Mouse (Mus musculus) CH12.LX (cell line): ENCODE results near the gene Creb3. TPM values are rescaled to one million over a fixed set of nuclear protein-coding genes. Genes with fewer than 3 reads are reported as not detected.
A peak's percentile ranks its signal among the peaks of the same experiment; 100 is the strongest.

Source experiments
- DNase-seq: peaks from one replicate; pipeline ENCODE4 v3.0.0-alpha.2; 2013; ENCODE audit errors: extremely low read depth
- H3K27ac ChIP-seq: 2 replicates; pipeline ENCODE4 v1.5.1; 2012; ENCODE audit warnings: low read depth, mild to moderate bottlenecking, control low read depth, moderate library complexity; ENCODE audit not compliant: insufficient read depth
- H3K27me3 ChIP-seq: replicated peaks from 2 replicates; pipeline ENCODE3; 2012; ENCODE audit warnings: inconsistent platforms
- H3K36me3 ChIP-seq, 2 experiments: replicated peaks in 1 of 2; 2 replicates each; pipeline versions ENCODE3 to v1.6.1; 2012; ENCODE audit warnings: inconsistent platforms in 1 of 2, low read length in 1 of 2, mild to moderate bottlenecking in 1 of 2, mixed read lengths in 1 of 2, moderate library complexity in 1 of 2; ENCODE audit not compliant: control insufficient read depth in 1 of 2, insufficient read depth in 1 of 2
- H3K4me1 ChIP-seq, 2 experiments: 2 replicates each; pipeline ENCODE4 v1.6.1; 2012; ENCODE audit warnings: inconsistent platforms in 1 of 2, moderate library complexity in 1 of 2; ENCODE audit not compliant: insufficient read depth in 2 of 2, control insufficient read depth in 1 of 2
- H3K4me2 ChIP-seq: 2 replicates; pipeline ENCODE4 v1.6.1; 2012; ENCODE audit warnings: low read depth, mild to moderate bottlenecking, control low read depth; ENCODE audit not compliant: poor library complexity, insufficient read depth, severe bottlenecking
- H3K4me3 ChIP-seq, 3 experiments: fragments of 150-350 bp in 1 of 3; sonication (generic) in 1 of 3; replicated peaks in 1 of 3; 2 replicates each; pipeline versions ENCODE3 to v1.5.1; 2011 to 2012; ENCODE audit warnings: low read depth in 2 of 3, low read length in 2 of 3, mild to moderate bottlenecking in 2 of 3, moderate library complexity in 2 of 3, control low read depth in 1 of 3, improper control_type of control experiment in 1 of 3, inconsistent platforms in 1 of 3, mixed read lengths in 1 of 3; ENCODE audit not compliant: poor library complexity in 1 of 3
- H3K79me2 ChIP-seq: replicated peaks from 2 replicates; pipeline ENCODE4 v1.6.1; 2012; ENCODE audit warnings: mild to moderate bottlenecking, moderate library complexity; ENCODE audit not compliant: control insufficient read depth, poor library complexity, insufficient read depth, severe bottlenecking; ENCODE audit errors: extremely low read depth
- H3K9ac ChIP-seq: 2 replicates; pipeline ENCODE4 v1.6.1; 2012; ENCODE audit warnings: low read depth, mild to moderate bottlenecking, control low read depth, moderate library complexity; ENCODE audit not compliant: insufficient read depth
- H3K9me3 ChIP-seq: replicated peaks from 2 replicates; pipeline ENCODE3; 2012; ENCODE audit warnings: low read length, inconsistent platforms, mixed read lengths
- BHLHE40 ChIP-seq: IDR thresholded peaks from 2 replicates; pipeline ENCODE4 v1.6.1; 2011; ENCODE audit warnings: mild to moderate bottlenecking, low read depth, low read length, improper control_type of control experiment
- CTCF ChIP-seq, 2 experiments: IDR thresholded peaks in 1 of 2; conservative IDR thresholded peaks in 1 of 2; 2 replicates each; pipeline ENCODE4 v1.5.1; 2011 to 2012; ENCODE audit warnings: low read depth in 2 of 2, low read length in 2 of 2, improper control_type of control experiment in 1 of 2, inconsistent platforms in 1 of 2, mild to moderate bottlenecking in 1 of 2, moderate library complexity in 1 of 2
- ELF1 ChIP-seq: IDR thresholded peaks from 2 replicates; pipeline ENCODE4 v1.6.1; 2014; ENCODE audit warnings: low read depth, mild to moderate bottlenecking, inconsistent platforms, low read length, improper control_type of control experiment
- ETS1 ChIP-seq: conservative IDR thresholded peaks from 2 replicates; pipeline ENCODE4 v1.6.1; 2012; ENCODE audit warnings: low read depth, mild to moderate bottlenecking, inconsistent platforms, low read length, improper control_type of control experiment, moderate library complexity
- GABPA ChIP-seq: IDR thresholded peaks from 2 replicates; pipeline ENCODE4 v1.6.1; 2012; ENCODE audit warnings: low read depth, low read length, improper control_type of control experiment, inconsistent platforms; ENCODE audit not compliant: insufficient replicate concordance
- HCFC1 ChIP-seq: IDR thresholded peaks from 2 replicates; pipeline ENCODE4 v1.6.1; 2012; ENCODE audit warnings: low read depth, mild to moderate bottlenecking, inconsistent platforms, low read length, improper control_type of control experiment
- JUN ChIP-seq: IDR thresholded peaks from 2 replicates; pipeline ENCODE4 v1.6.1; 2011; ENCODE audit warnings: low read depth, mild to moderate bottlenecking, low read length, improper control_type of control experiment, moderate library complexity; ENCODE audit not compliant: insufficient read depth
- KAT2A ChIP-seq: IDR thresholded peaks from 2 replicates; pipeline ENCODE4 v1.6.1; 2012; ENCODE audit warnings: low read length, improper control_type of control experiment, inconsistent platforms; ENCODE audit not compliant: insufficient replicate concordance
- MAFK ChIP-seq: IDR thresholded peaks from 2 replicates; pipeline ENCODE4 v1.6.1; 2011; ENCODE audit warnings: low read length, improper control_type of control experiment; ENCODE audit not compliant: insufficient replicate concordance
- MAX ChIP-seq: IDR thresholded peaks from 2 replicates; pipeline ENCODE4 v1.6.1; 2011; ENCODE audit warnings: low read length, improper control_type of control experiment
- MAZ ChIP-seq: IDR thresholded peaks from 2 replicates; pipeline ENCODE4 v1.6.1; 2012; ENCODE audit warnings: low read depth, mild to moderate bottlenecking, inconsistent platforms, low read length, improper control_type of control experiment, moderate library complexity
- MEF2A ChIP-seq: IDR thresholded peaks from 2 replicates; pipeline ENCODE4 v1.6.1; 2014; ENCODE audit warnings: low read depth, mild to moderate bottlenecking, inconsistent platforms, low read length, improper control_type of control experiment, borderline replicate concordance
- MYC ChIP-seq: IDR thresholded peaks from 2 replicates; pipeline ENCODE4 v1.6.1; 2011; ENCODE audit warnings: low read depth, mild to moderate bottlenecking, improper control_type of control experiment, low read length
- POLR2A ChIP-seq: IDR thresholded peaks from 2 replicates; pipeline ENCODE4 v1.6.1; 2011; ENCODE audit warnings: low read depth, mild to moderate bottlenecking, improper control_type of control experiment, low read length
- POLR2AphosphoS2 ChIP-seq: IDR thresholded peaks from 2 replicates; pipeline ENCODE4 v1.6.1; 2011; ENCODE audit warnings: low read depth, low read length, improper control_type of control experiment
- RCOR1 ChIP-seq: conservative IDR thresholded peaks from 2 replicates; pipeline ENCODE4 v1.6.1; 2012; ENCODE audit warnings: low read depth, mild to moderate bottlenecking, inconsistent platforms, low read length, improper control_type of control experiment
- SMC3 ChIP-seq: IDR thresholded peaks from 2 replicates; pipeline ENCODE4 v1.6.1; 2011; ENCODE audit warnings: low read depth, low read length, improper control_type of control experiment
- TBP ChIP-seq: conservative IDR thresholded peaks from 2 replicates; pipeline ENCODE4 v1.6.1; 2011; ENCODE audit warnings: low read depth, low read length, improper control_type of control experiment
- UBTF ChIP-seq: IDR thresholded peaks from 2 replicates; pipeline ENCODE4 v1.6.1; 2012; ENCODE audit warnings: low read depth, mild to moderate bottlenecking, inconsistent platforms, low read length, improper control_type of control experiment, moderate library complexity
- USF1 ChIP-seq: IDR thresholded peaks from 2 replicates; pipeline ENCODE4 v1.6.1; 2014; ENCODE audit warnings: low read depth, mild to moderate bottlenecking, inconsistent platforms, low read length, improper control_type of control experiment
- USF2 ChIP-seq: conservative IDR thresholded peaks from 2 replicates; pipeline ENCODE4 v1.6.1; 2011; ENCODE audit warnings: low read depth, low read length, improper control_type of control experiment
- ZC3H11A ChIP-seq: IDR thresholded peaks from 2 replicates; pipeline ENCODE4 v1.6.1; 2012; ENCODE audit warnings: low read depth, mild to moderate bottlenecking, inconsistent platforms, low read length, improper control_type of control experiment
- ZMIZ1 ChIP-seq: IDR thresholded peaks from 2 replicates; pipeline ENCODE4 v1.6.1; 2012; ENCODE audit warnings: low read depth, mild to moderate bottlenecking, inconsistent platforms, low read length, improper control_type of control experiment
- dilution Hi-C: fragments of 300-500 bp; cut with MboI; formaldehyde crosslinking; loops from 2 replicates; pipeline ENCODE4 v1.14.3; 2020; ENCODE audit warnings: low sequenced_read_pairs; ENCODE audit not compliant: extremely low pct_unique_long_range_greater_than_20kb, extremely low pct_ligation_motif_present
- in situ Hi-C: fragments of 300-500 bp; cut with MboI; formaldehyde crosslinking; loops from 3 replicates; pipeline ENCODE4 v1.14.3; 2019; ENCODE audit warnings: low sequenced_read_pairs, low pct_ligation_motif_present, low pct_unique_long_range_greater_than_20kb, mixed read lengths
- polyA plus RNA-seq: library from polyadenylated mRNA; unstranded; fragments of >175 nt; gene quantifications from 2 replicates; pipeline ENCODE4 v1.2.1, GENCODE M21; 2012; ENCODE audit warnings: low read depth; ENCODE audit not compliant: insufficient read length
- total RNA-seq, 2 experiments: library from RNA; depleted of rRNA; stranded (reverse); fragments of 300-350 nt in 1 of 2; fragments of >200 nt in 1 of 2; gene quantifications; 2 replicates each; pipeline ENCODE4 v1.2.3; 2012 to 2014

The Creb3 gene
- total and polyA plus RNA-seq, 3 experiments = 26.1 to 33.1 (median 32.9) TPM

DNA sequence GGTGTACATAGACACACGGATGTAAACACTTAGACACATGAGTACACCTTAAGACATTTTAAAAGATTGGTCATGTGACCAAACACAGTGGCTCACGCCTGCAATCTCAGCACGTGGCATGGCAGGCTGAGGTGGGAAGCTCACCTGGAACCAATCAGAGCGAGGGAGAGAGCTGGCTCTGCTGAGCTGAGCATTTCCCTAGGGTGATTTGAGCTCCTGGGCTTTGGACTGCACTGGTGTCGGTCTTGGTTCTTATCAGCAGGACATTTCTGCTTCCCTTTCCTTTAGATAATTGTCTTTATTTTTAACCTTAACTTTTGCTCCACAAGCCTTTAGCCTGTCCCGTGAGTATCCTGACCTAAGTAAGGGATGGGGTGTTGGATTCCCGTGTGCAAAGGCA lies 25.5 kb downstream of the Creb3 start:
- Histone ChIP-seq H3K27me3 (no peaks in the 10 kb centered on the region), H3K36me3 (peaks cover 23 to 47% of the 10 kb centered on the region in 2 experiments), H3K9me3 (no peaks in the 10 kb centered on the region), H3K4me1 (no peaks in the 10 kb centered on the region), H3K9ac (no peak overlapping the region), H3K4me3 (no peak overlapping the region), H3K27ac (no peak overlapping the region), H3K79me2 (no peaks in the 10 kb centered on the region), H3K4me2 (no peak overlapping the region)
- no peak for TF ChIP-seq MAX
- 0 out of 2 replicates have a peak, but pooled peaks have one; percentile 9 for TF ChIP-seq BHLHE40
- no peak for TF ChIP-seq CTCF (conservative IDR thresholded peaks at IDR 0.05 in 1 of 2, IDR thresholded peaks at IDR 0.05 in 1 of 2; ENCODE audit: low read depth in 2 of 2, low read length in 2 of 2)
- no peak for TF ChIP-seq MAZ
- no peak for TF ChIP-seq POLR2AphosphoS2
- TF ChIP-seq ELF1 = no peak
- dilution Hi-C loops (no loop called here), in situ Hi-C loops (no loop called here)
- DNase-seq = no peak

DNA sequence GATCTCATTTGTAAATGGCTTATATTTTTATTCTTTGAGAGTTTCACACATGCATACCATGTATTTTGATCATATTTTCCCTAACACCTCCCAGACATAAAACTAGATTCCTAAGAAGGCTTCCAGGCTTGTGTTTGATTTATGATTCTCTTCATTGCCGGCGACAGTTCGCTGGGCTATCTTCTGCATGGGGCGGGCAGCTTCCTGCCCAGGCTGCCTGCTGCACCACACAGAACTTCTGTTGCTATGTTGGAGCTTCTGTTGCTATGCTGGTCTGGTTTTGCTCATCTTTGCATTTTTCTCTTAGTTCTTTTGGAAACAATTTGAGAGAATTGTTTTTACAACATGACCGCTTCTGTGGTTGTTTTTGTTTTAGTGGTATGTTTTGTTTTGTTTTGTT lies 29.4 kb downstream of the Creb3 start:
- Histone ChIP-seq H3K36me3 (peaks cover 0 to 10% of the 10 kb centered on the region in 2 experiments), H3K4me2 (no peak overlapping the region), H3K27ac (no peak overlapping the region), H3K4me3 (no peak overlapping the region), H3K9me3 (no peaks in the 10 kb centered on the region), H3K4me1 (no peaks in the 10 kb centered on the region), H3K9ac (no peak overlapping the region), H3K27me3 (no peaks in the 10 kb centered on the region), H3K79me2 (no peaks in the 10 kb centered on the region)
- DNase-seq = no peak
- in situ Hi-C loops (no loop called here), dilution Hi-C loops (no loop called here)
- TF ChIP-seq USF1 = no peak
- no peak for TF ChIP-seq MYC
- no peak for TF ChIP-seq POLR2A
- no peak for TF ChIP-seq GABPA
- no peak for TF ChIP-seq SMC3
- no peak for TF ChIP-seq MAZ
- TF ChIP-seq TBP = no peak
- no peak for TF ChIP-seq USF2
- TF ChIP-seq MAFK = no peak

DNA sequence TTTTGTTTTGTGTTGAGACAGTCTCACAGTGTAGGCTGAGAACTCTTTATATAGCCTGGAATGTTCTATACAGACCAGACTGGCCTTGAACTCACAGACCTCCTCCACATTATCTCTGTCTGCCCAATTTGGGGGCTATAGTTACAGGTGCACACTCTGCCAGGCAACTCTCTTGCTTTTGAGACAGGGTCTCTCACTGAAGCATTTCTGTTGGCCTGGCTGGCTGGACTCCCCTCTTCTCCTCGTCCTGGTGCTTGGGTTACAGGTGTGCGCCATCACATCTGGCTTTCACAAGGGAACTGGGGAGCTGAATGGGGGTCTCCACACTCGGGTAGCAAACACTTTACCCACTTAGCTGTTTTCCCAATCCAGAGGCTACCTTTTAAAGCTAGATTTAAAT lies 29.8 kb downstream of the Creb3 start:
- no peak overlapping the region for H3K4me2 ChIP-seq
- no peak overlapping the region for H3K4me3 ChIP-seq
- no peak for TF ChIP-seq JUN
- no peak for TF ChIP-seq ETS1
- TF ChIP-seq MAZ = no peak
- TF ChIP-seq USF1 = no peak
- TF ChIP-seq KAT2A = no peak
- no peak for TF ChIP-seq TBP
- no peak for TF ChIP-seq ZC3H11A
- no peak for TF ChIP-seq RCOR1
- no peak for TF ChIP-seq UBTF
- no peak for TF ChIP-seq ZMIZ1
- TF ChIP-seq HCFC1 = no peak
- no peak for TF ChIP-seq POLR2AphosphoS2
- TF ChIP-seq USF2 = no peak
- TF ChIP-seq MEF2A = no peak
- no peaks in the 10 kb centered on the region for H3K79me2 ChIP-seq
- H3K27me3 ChIP-seq = no peaks in the 10 kb centered on the region
- peaks cover 0 to 5% of the 10 kb centered on the region in 2 experiments for H3K36me3 ChIP-seq
- no peak overlapping the region for H3K27ac ChIP-seq
- H3K4me1 ChIP-seq = no peaks in the 10 kb centered on the region
- dilution Hi-C loops = no loop called here
- in situ Hi-C loops = no loop called here
- no peak overlapping the region for H3K9ac ChIP-seq
- no peaks in the 10 kb centered on the region for H3K9me3 ChIP-seq
- no peak for DNase-seq
